Mouse (Mus musculus) right cerebral cortex, adult 18-20 months (tissue): ENCODE results near the gene Lce1m.
"Not testable (repeated sequence)": the region's sequence is repeated elsewhere in the genome, so short reads cannot be mapped to it uniquely, and the experiment has no call there.

Experiments used
- DNase-seq: peaks from one replicate; pipeline ENCODE4 v3.0.0; 2022; ENCODE audit warnings: mixed read lengths

The Lce1m gene

GRCm38 (mm10) chr3:93018960-93019359, at the start of gene Lce1m:
TSS of gene Lce1m (minus strand) at chr3:93019060.
- DNase-seq: no peak

DNA sequence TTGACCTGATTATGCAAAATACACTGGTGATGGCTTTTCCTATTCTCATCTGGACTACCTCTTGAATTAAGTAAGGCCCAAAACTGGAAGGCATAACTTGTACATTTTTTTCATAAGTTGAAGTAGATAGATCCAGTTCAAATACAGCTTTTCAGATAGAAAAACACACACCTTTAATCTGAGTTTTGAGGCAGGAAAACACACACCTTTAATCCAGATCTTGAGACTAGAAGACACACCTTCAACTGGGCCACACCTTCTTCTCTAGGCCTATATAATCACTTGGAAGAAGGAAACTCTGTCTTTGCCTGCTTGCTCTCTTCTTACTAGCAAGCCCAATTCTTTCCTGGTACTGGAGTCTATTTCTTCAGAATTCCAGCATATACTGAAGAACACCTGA, 49.7 kb upstream of the Lce1m start, which contains the start of gene Gm4858:
Gene Gm4858 (plus strand): TSS at position 301 of the 400 bp plus-strand sequence.
- not testable (repeated sequence) for DNase-seq

DNA sequence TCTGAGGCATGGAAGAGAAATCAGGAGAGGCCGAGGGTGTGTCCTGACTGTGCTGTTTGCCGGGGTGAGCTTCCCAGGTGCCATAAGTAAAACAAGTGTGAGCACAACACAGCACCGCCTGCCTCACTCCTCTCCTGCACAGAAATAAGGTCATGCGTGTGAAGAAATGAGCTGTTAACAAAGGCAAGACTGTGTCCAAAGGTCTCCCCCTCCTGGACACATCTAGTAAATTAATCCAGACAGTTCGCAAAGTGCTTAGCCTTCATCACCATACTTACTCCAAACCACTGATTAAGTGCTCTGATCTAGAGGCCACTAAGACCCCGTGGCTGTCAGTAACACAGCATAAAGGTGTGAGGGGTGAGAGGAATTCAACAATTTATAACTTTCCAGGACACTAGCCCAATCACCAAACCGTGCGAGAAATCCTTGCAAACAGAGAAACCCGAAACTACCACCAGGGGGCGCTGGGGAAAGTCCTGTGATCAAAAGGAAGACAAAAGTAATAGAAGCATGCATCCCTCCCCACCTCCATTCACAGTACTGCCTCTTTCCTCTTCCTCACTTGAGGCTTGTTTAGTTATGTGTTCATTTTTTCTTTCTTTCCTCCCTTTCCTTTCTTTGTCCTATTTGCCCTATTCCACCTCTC, 34.1 kb upstream of the Lce1m start:
- no peak for DNase-seq

DNA sequence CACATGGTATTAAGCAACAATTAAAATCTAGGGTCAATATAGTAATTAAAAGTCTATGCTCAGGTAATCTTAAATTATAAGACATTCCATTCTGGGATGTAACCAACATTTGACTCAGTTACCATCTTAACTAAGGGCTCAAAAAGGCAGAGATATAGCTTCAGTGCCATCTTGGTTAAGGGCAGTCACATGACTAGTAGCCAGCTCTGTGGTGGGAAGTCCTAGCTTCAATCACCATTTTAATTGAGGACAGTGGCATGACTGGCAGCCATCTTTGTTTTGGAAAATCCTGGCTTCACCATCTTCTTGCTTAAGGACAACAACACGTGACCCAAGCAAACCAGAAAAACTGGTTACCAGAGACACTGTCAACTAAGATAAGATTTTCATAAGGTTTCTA, 31.3 kb upstream of the Lce1m start:
- DNase-seq: no peak

DNA sequence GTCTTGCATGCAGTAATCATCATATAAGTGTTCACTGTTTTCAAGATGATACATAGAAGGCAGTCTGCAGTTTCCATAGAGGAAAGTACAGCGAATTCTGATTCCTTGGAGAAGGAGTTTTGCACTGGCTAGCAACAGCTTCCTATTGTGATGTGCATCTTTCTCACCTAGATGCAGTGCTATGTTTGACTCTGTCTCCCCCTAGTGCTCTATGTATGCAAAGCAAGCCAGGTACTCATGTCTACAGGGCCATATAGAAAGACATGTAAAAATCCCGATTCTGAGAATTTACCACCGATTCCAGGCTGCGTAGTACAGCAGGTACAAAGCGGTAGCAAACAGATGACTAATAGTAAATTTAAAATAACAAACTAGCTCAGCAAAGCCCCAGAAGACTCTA, 12.6 kb upstream of the Lce1m start:
- DNase-seq: peak; percentile 57

- no peak for DNase-seq
Measured at GRCm38 (mm10) chr3:93025486-93025885, 6.6 kb upstream of the Lce1m start.

DNA sequence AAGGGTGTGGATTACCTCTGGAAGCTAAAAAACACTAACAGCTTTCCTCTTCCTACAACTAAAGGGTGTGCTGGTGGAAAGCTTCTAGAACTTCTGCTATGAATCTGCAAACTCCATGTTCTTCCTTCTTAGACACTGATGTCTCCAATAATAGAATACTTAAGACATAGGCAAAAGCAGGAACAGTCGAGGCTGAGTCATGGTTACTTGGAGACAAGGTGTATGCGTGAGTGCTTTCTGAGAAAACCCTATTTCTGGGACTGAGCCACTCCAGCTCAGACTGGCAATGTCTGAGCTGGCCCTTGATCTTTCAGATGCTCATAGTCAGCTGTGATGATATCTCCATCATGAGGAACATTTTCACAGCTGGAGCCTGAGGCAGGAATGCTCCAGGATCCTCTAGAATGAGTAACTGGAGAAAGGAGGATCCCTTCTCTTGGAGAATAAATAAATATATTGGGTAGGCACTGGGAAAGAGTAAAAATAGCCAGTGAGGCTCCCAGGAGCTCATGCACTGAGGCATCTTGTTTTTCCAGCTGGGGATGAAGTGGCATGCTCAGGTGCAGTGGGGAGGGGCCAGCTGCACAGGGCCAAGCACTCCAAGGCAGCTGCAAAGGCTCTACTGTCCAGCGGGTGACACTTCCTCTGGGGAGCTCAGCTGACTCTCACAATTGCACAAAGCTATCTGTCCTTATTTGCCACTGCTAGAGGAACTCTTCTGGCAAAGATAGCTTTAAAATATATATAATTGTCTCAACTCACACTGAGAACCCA, 4.7 kb upstream of the Lce1m start:
- peak; percentile 37 for DNase-seq

GRCm38 (mm10) chr3:93021171-93021570, 2.3 kb upstream of the Lce1m start:
- no peak for DNase-seq

DNA sequence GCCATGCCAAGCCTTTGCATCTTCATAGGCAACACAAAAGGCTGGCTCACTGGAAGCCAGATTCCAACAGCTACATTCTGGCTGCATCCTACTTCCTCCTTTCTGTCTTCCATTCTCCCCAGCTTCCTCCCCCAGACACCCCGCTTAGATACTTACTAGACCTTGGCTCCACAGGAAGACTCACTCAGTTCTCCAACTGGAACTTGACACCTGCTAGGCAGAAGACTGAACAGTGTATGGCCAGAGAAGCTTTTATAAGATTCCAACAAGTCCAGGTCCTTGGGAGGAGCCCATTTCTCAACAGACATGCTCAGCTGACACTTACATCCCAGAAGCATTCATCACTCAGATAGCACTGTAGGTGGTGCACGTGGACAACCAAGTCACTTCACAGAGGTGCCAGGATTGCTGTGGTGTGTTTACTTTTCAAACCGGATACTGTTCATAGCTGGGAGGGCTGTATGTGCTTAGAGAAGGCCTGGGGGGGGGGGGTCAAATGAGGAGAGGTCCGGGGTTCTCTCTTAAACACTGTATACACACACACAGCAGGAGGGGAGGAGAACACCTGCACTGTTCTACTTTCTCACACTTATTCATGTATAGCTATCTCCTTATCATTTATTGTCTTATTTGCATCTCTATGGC, 3.3 kb downstream of the Lce1m start, which contains the start of gene Crct1:
Gene Crct1 (minus strand): TSS at position 228 of the 645 bp plus-strand sequence.
- DNase-seq: no peak

DNA sequence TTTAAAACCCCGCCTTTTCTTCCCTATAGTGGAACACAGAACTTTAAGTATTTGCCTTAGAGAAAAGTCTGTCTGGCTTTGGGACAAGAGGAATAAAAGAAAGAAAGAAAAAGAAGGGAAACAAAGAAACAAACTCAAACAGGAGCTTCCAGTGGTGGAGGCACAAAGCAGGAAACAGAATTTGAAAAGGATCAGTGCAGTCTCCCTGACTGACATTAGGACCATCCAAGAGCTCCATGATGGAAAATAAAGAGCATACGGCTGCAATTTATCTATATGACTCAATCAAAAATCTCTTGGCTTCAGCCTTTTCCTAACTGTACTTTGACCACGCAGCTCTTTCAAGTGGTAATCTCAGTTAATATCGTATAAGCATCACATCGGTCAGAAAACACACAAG, 4.0 kb downstream of the Lce1m start:
- no peak for DNase-seq

DNA sequence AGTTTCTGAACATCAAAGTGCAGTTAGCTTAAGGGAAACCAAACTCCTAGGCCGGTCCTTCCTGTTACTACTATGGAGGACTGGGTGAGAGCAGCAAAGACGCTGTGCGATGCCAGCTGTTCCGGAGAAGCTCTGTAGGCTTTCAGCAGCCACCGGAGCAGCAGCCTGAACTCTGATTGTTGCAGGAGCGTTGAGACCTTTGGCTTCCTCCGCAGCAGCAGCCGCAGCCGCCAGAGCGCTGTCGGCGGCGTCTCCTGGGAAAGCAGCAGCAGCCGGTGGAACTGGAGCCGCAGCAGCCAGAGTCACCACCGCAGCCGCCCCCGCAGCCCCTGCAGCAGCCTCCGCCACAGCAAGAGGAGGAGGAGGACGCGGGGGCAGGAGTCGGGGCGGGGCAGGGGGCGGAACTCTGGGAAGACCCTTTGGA, 4.5 kb downstream of the Lce1m start:
- DNase-seq: peak; percentile 63

DNA sequence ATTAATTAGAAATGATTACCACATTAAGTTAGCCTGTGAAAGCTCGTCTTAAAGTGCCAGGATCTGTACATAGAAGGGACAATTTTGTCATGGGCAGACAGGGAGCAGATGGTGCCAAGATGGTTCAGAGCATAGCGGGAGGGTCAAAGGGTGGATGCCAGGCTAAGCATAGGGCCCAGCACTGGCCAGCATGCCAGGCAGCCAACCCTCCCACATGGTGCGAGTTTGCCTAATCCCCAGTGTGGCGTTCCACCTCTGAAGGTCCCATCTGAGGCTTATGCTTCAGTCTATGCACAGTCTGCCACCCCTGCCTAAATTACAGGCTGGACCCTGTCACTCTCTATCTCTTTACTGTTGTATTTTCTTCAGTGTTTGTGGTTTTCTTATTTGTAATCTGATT, 16.0 kb downstream of the Lce1m start:
- DNase-seq: no peak

DNA sequence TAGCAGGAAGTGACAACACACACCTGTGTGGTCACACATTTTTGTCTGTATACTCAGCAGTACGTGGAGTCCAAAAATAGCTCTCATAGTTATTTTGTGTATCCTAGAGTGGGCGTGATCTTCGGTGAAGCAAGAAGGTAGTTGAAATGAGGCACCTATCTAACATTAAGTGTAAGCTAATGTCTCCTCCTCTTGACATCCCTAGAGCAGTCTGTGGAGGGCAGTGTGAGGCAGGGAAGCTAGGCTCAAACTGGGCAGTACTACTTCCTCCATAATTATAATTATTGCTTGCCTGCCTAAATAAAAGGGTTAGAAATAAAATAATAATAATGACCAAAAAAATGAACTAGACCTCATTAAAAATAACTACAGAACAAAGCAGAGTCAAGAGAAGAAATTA, 18.2 kb downstream of the Lce1m start:
- DNase-seq: no peak

GRCm38 (mm10) chr3:92998691-92999090, 20.2 kb downstream of the Lce1m start:
- peak; percentile 74 for DNase-seq

- DNase-seq: no peak
Measured at GRCm38 (mm10) chr3:92991926-92992325, 26.9 kb downstream of the Lce1m start, which contains the start of gene Lce3f. TSS of gene Lce3f (plus strand) at chr3:92992226.

- no peak for DNase-seq
Measured at GRCm38 (mm10) chr3:92978484-92978883, 40.4 kb downstream of the Lce1m start.
